Mouse (Mus musculus) midbrain, embryonic 13.5 days (tissue): Measurements from ENCODE around the gene Dnah12. TPM values are rescaled to one million over a fixed set of nuclear protein-coding genes. Genes with fewer than 3 reads are reported as not detected.

Source experiments
- ATAC-seq: fragments of 200-750 bp; cut with Nextera tagmentation; 2 replicates; pipeline ENCODE4 v1.8.0; 2017; ENCODE audit warnings: mild to moderate bottlenecking, moderate TSS enrichment, moderate library complexity
- H3K27ac ChIP-seq: fragments of 300-500 bp; sonication (generic); 2 replicates; pipeline ENCODE4 v1.5.1; 2015; ENCODE audit warnings: inconsistent platforms, mild to moderate bottlenecking, moderate library complexity
- H3K27me3 ChIP-seq: fragments of 300-500 bp; sonication (generic); 2 replicates; pipeline ENCODE4 v1.6.1; 2015; ENCODE audit warnings: mild to moderate bottlenecking, inconsistent platforms
- H3K36me3 ChIP-seq: fragments of 300-500 bp; sonication (generic); 2 replicates; pipeline ENCODE4 v1.6.1; 2015; ENCODE audit warnings: mild to moderate bottlenecking, inconsistent platforms
- H3K4me1 ChIP-seq: fragments of 300-500 bp; sonication (generic); replicated peaks from 2 replicates; pipeline ENCODE4 v1.6.1; 2015; ENCODE audit warnings: inconsistent platforms
- H3K4me2 ChIP-seq: fragments of 300-500 bp; sonication (generic); replicated peaks from 2 replicates; pipeline ENCODE4 v1.6.1; 2015; ENCODE audit warnings: moderate library complexity, mild to moderate bottlenecking, inconsistent platforms
- H3K4me3 ChIP-seq: fragments of 300-500 bp; sonication (generic); replicated peaks from 2 replicates; pipeline ENCODE4 v1.5.1; 2015; ENCODE audit warnings: mild to moderate bottlenecking, inconsistent platforms
- H3K9ac ChIP-seq: fragments of 300-500 bp; sonication (generic); replicated peaks from 2 replicates; pipeline ENCODE4 v1.6.1; 2015; ENCODE audit warnings: mild to moderate bottlenecking, inconsistent platforms
- H3K9me3 ChIP-seq: fragments of 300-500 bp; sonication (generic); 2 replicates; pipeline ENCODE4 v1.6.1; 2016; ENCODE audit warnings: mild to moderate bottlenecking, inconsistent platforms
- WGBS: fragments of 180-500 bp; shearing (Covaris S2); methylation state at CpG from one replicate; pipeline ENCODE4 v1.1.7; 2015; 5-methylcytosine and 5-hydroxymethylcytosine counted together
- polyA plus RNA-seq: library from polyadenylated mRNA; unstranded; fragments of >200 nt; fragmentation: Nextera tagmentation; extraction: Ambion mirVana; gene quantifications from 2 replicates; pipeline ENCODE4 v1.2.1, GENCODE M21; 2015

Dnah12 gene
- polyA plus RNA-seq: 0.03 and 0.05 TPM in 2 replicates

DNA sequence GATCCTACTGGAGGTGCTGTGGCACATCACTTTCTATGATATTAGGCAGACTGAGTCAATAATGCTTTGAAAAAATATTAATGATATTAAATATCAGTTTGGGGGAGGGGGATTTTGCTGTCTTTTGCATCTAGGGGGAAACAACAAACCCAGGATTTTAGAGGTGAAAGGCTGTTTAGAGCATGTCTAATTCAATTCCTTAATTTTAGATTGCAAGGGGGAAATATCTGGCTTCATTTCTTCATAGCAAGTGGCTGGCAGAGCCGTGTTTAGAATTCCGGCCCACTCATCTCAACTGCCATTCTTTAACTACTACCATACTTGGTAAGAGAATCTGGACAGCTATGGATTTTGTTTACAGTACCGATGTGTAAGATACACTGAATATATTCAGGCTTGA lies at the start of gene Dnah12:
Gene Dnah12, plus strand, starts transcription at position 301 of the 400 bp plus-strand sequence.
- Histone ChIP-seq H3K4me3 (no peak within 1 kb of the TSS), H3K9ac (no peak within 1 kb of the TSS), H3K27me3 (no peaks in the 10 kb centered on the region), H3K27ac (no peak within 1 kb of the TSS), H3K4me1 (no peaks in the 10 kb centered on the region), H3K4me2 (no peak within 1 kb of the TSS), H3K36me3 (no peaks in the 10 kb centered on the region), H3K9me3 (no peaks in the 10 kb centered on the region)
- WGBS: 93% methylated on average over 3 of the region's 3 CpGs
- no peak for ATAC-seq

DNA sequence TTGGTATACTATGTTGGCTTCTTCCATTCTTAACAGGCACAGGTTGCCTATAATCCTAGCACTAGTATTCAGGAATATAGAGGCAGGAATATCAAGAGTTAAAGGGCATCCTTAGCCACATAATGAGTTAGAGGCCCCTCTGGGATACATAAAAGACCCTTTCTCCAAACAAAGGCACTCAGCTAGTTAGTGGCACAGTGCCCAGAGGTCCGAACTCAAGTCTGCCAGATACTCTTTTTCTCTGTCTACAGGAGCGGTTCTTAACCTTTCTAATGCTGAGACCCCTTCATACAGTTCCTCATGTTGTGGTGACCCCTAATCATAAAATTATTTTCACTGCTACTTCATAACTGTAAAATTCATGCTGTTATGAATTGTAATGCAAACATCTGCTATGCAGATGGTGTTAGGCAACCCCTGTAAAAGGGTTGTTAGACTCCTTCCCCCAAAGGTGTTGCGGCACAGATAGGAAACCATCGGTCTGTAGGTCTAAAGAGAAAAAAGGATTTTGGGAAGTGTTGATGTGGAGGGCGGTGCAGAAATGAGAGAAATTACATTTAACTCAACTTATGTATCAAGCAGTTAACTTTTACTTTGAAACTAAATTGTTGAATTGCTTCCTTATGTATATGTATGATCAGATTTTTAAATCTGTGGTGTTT lies 47.0 kb upstream of the Dnah12 start:
- 0 out of 2 replicates have a peak, but pooled peaks have one; percentile 20 for ATAC-seq
- no peak overlapping the region for H3K4me3 ChIP-seq

DNA sequence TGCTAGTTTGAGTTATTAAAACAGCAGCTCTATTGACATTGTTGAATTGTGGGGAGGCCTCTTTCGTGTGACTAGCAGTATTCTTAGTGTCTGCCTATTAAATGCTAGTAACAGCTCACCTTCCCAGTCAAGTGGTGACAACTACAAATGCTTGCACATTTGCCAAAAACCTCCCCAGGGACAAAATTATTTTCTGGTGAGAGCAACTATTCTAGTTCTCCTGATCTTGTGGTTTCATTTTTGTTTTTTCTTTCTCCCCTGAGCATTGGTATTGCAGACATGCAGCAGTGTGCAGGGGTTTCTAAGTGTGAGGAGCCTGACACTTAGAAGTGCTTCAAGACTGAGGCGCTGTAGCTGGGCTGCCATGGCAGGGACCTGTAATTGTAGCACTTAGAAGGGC lies 45.3 kb upstream of the Dnah12 start:
- Histone ChIP-seq H3K27me3 (no peaks in the 10 kb centered on the region), H3K36me3 (peaks cover 30% of the 10 kb centered on the region), H3K9me3 (no peaks in the 10 kb centered on the region), H3K9ac (no peak overlapping the region), H3K27ac (no peak overlapping the region), H3K4me1 (peaks cover 10% of the 10 kb centered on the region), H3K4me3 (no peak overlapping the region), H3K4me2 (no peak overlapping the region)
- WGBS: 93% methylated on average over 2 of the region's 2 CpGs
- ATAC-seq: no peak

More for the DNA sequence above, 47.0 kb upstream of the Dnah12 start:
- no peaks in the 10 kb centered on the region for H3K9me3 ChIP-seq
- peaks cover 16% of the 10 kb centered on the region for H3K4me1 ChIP-seq
- 50% methylated on average over 5 of the region's 5 CpGs for WGBS
- H3K27ac ChIP-seq: peak overlapping the region; percentile 32; the same call in 1 of the 2 replicates
- H3K27me3 ChIP-seq: no peaks in the 10 kb centered on the region
- peaks cover 20% of the 10 kb centered on the region for H3K36me3 ChIP-seq
- no peak overlapping the region; the same call in 1 of the 2 replicates for H3K9ac ChIP-seq
- H3K4me2 ChIP-seq: peak overlapping the region; percentile 11; the same call in 1 of the 2 replicates

DNA sequence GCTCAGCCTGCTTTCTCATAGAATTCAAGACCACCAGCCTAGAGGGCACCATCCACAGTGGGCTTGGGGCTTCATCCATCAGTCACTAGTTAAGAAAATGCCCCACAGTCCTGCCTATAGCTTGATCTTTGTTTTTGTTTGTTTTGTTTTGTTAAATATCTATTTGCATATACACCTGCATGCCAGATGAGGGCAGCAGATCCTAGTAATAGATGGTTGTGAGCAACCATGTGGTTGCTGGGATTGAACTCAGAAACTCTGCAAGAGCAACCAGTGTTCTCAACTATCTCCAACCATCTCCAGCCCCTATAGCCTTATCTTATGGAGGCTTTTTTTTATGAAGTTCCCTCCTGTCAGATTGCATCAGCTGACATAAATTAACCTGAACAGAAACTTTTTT lies 41.2 kb upstream of the Dnah12 start:
- no peak for ATAC-seq

DNA sequence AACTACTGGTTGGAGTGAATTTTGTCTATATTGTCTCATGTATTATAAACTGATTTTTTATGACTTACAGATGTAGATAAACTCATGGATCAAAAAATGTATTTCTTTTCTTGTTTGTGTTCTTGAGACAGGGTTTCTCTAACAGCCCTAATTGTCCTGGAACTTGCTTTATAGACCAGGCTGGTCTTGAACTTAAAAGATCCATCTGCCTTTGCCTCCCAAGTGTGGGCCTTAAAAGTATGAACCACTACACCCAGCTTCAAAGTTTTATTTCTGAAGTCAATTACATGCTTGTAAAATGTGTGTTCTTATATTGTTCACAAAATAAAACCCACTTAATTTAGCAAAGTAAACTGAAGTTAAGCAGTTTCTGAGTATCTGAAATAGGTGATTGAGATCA lies 34.9 kb upstream of the Dnah12 start:
- H3K4me3 ChIP-seq: no peak overlapping the region
- no peaks in the 10 kb centered on the region for H3K9me3 ChIP-seq
- no peaks in the 10 kb centered on the region for H3K27me3 ChIP-seq
- no peak overlapping the region for H3K27ac ChIP-seq
- H3K36me3 ChIP-seq: peaks cover 54% of the 10 kb centered on the region
- ATAC-seq: no peak
- H3K4me1 ChIP-seq: no peaks in the 10 kb centered on the region
- no peak overlapping the region for H3K4me2 ChIP-seq
- no peak overlapping the region for H3K9ac ChIP-seq

More for the DNA sequence above, 41.2 kb upstream of the Dnah12 start:
- H3K4me1 ChIP-seq: no peaks in the 10 kb centered on the region; the same call in 1 of the 2 replicates
- no peak overlapping the region for H3K4me3 ChIP-seq
- no peak overlapping the region for H3K27ac ChIP-seq
- H3K9me3 ChIP-seq: no peaks in the 10 kb centered on the region
- peaks cover 58% of the 10 kb centered on the region for H3K36me3 ChIP-seq
- no peaks in the 10 kb centered on the region for H3K27me3 ChIP-seq
- no peak overlapping the region for H3K9ac ChIP-seq
- no peak overlapping the region for H3K4me2 ChIP-seq

DNA sequence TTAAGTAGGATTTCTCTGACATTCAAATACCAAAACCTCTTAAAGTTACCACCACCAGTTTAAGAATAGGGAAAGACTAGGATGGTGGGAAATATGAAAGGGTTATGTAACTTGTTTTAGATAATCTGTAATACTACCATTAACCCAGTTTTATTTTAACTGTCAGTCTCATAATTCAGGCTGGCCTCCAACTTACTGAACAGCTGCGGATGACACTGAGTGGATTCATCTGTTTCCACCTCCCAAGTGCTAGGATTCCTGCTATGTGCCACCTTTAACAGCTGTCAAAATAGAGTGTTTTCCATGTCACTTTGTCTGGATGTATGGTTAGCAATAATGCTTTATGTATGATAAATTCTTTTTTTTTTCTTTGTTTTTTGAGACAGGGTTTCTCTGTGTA lies 32.8 kb upstream of the Dnah12 start:
- H3K9ac ChIP-seq: no peak overlapping the region
- H3K36me3 ChIP-seq: peaks cover 49% of the 10 kb centered on the region
- H3K4me1 ChIP-seq: no peaks in the 10 kb centered on the region
- ATAC-seq: no peak
- no peak overlapping the region for H3K4me2 ChIP-seq
- H3K4me3 ChIP-seq: no peak overlapping the region
- WGBS: 94% methylated on average over 1 of the region's 1 CpGs
- no peak overlapping the region for H3K27ac ChIP-seq
- no peaks in the 10 kb centered on the region for H3K9me3 ChIP-seq
- H3K27me3 ChIP-seq: no peaks in the 10 kb centered on the region

DNA sequence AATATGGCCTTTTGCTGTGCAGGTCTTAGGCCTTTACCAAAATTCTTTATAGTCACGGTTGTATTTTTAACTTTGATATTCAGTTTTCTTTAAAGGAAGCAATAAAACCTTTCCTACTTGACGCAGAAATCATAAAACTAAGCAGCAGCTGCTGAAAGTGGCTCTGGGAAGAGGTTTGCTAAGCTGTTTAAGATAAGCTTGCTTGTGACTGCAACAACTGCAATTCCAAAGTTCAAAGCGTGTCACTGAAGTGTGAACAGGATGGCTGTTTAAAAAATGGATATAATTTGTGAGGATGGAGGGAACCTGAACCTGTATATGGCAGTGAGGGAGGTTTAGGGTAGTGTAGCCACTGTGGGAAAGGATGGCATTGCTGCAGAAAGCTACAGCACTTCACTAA lies 31.1 kb upstream of the Dnah12 start:
- 93% methylated on average over 3 of the region's 3 CpGs for WGBS

DNA sequence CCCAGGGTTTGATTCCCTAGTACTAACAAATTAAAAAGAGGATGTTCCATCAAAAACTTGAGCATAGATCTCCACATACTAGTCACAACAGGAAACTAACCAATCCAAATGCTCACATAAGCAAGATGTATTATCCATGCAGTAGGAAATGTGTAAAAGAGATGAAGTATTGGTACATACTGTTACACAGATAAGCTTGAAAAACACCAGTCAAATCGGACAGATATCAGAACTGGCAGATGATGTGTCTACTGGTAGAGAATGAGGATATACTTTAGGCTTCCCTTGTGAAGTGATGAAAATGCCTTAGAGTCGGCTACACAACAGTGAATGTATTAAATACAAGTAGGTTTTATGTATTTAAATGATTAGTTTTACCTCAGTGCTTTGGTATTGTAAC lies 30.6 kb upstream of the Dnah12 start:
- 86% methylated on average over 2 of the region's 2 CpGs for WGBS
- H3K36me3 ChIP-seq: peaks cover 41% of the 10 kb centered on the region
- no peak overlapping the region for H3K4me2 ChIP-seq
- H3K4me3 ChIP-seq: no peak overlapping the region
- H3K9me3 ChIP-seq: no peaks in the 10 kb centered on the region
- no peak overlapping the region for H3K27ac ChIP-seq
- H3K9ac ChIP-seq: no peak overlapping the region
- no peak for ATAC-seq
- H3K4me1 ChIP-seq: peaks cover 18% of the 10 kb centered on the region
- no peaks in the 10 kb centered on the region for H3K27me3 ChIP-seq

More for the DNA sequence above, 31.1 kb upstream of the Dnah12 start:
- no peak overlapping the region for H3K4me2 ChIP-seq
- no peaks in the 10 kb centered on the region for H3K9me3 ChIP-seq
- no peak overlapping the region for H3K4me3 ChIP-seq
- no peak for ATAC-seq
- peaks cover 46% of the 10 kb centered on the region for H3K36me3 ChIP-seq
- H3K9ac ChIP-seq: no peak overlapping the region
- H3K4me1 ChIP-seq: peaks cover 13% of the 10 kb centered on the region
- H3K27me3 ChIP-seq: no peaks in the 10 kb centered on the region
- no peak overlapping the region for H3K27ac ChIP-seq

DNA sequence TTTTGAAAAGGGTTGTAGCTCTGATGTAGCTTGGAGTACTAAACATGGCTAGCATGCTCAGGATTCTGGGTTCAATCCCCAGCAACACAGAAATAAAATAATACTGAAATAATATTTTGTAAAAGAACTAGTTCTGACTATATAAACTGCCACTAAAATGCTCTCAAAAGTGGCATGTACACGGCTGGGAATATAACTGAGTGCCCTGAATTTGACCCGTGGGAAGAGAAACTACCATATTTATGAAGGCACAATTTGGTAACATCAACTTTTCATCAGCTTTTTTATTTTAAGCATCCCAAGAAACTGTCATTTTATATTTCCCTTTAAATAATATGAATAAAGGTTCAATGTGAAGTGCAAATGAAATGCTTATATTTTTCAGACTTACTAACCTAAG lies 29.2 kb upstream of the Dnah12 start:
- Histone ChIP-seq H3K4me3 (no peak overlapping the region), H3K27me3 (no peaks in the 10 kb centered on the region), H3K27ac (no peak overlapping the region), H3K36me3 (peaks cover 34% of the 10 kb centered on the region), H3K4me1 (peaks cover 31% of the 10 kb centered on the region), H3K9ac (no peak overlapping the region), H3K4me2 (no peak overlapping the region), H3K9me3 (no peaks in the 10 kb centered on the region)
- no peak for ATAC-seq
- 94% methylated on average over 2 of the region's 2 CpGs for WGBS

DNA sequence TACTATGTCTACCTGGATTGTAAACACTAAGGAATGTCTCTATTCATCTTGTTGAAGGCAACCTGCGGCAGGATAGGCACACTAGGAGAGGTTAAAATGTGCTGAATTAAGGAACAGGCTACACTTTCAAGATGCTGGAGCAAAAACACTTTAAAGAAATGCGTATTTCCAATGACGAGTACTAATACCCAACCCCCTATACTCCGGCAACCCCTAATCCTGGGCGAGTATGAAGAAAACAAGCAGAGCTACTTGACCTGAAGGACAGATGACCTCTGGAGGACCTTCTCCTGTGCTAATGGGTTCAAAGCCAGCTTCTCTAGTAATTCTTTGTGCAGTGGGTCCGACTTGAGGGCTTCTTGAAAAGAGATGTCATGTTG lies 25.1 kb upstream of the Dnah12 start:
- Histone ChIP-seq H3K4me1 (peaks cover 38% of the 10 kb centered on the region), H3K36me3 (peaks cover 19% of the 10 kb centered on the region), H3K4me3 (peak overlapping the region; percentile 98), H3K4me2 (peak overlapping the region; percentile 100), H3K9me3 (no peaks in the 10 kb centered on the region), H3K9ac (peak overlapping the region; percentile 93), H3K27me3 (no peaks in the 10 kb centered on the region), H3K27ac (no peak overlapping the region)
- ATAC-seq: no peak
- 25% methylated on average over 6 of the region's 6 CpGs for WGBS

DNA sequence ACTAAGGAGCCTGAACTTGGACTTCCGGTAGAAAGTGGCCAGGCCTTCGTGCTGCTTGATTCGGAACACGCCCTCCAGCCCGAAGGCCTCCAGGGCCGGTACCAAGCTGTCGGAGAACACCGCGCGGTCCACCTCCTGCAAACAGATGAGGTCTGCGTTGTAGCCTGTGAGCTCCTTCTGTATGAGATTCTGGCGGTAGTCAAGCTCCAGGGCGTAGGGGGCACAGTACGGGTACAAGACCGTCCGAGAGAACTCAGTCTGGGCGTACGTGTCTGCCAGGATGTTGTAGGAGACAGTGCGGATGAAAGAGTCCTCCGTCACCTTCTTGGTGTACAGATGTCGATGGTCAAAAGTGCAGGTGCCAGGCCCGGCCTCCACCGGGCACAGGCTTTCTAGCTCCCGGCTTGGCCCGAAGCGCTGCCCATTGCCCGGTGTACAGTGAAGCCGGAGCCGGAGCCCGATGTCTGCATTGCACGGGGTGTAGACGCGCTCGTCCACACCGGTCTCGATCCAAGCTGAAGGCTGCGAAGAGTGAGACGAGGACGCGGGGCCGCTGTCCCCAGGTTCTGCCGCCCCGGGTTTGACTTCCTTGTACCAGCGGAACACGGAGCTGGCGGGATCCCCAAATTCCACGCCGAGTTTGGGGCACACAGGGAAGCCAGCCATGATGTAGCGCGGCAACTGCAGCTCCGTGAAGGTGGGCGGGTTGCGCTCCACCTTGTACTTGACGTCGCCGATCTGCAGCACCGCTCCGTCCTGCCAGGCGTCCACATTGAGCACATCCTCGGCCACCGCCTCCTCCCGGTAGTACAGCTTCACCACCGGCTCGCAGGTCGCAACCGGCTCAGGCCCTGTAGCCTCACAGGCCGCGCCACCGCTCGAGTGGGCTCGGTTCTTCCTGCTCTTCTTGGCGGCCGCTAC lies 24.4 kb upstream of the Dnah12 start:
- Histone ChIP-seq H3K9ac (peak overlapping the region; percentile 93), H3K9me3 (no peaks in the 10 kb centered on the region), H3K27ac (peak overlapping the region; percentile 85), H3K4me2 (peak overlapping the region; percentile 100), H3K4me1 (peaks cover 38% of the 10 kb centered on the region), H3K36me3 (peaks cover 17% of the 10 kb centered on the region), H3K4me3 (peak overlapping the region; percentile 98), H3K27me3 (no peaks in the 10 kb centered on the region)
- 2% methylated on average over 73 of the region's 73 CpGs for WGBS
- peak; percentile 67 for ATAC-seq
